Mouse (Mus musculus) bone marrow, adult 2 months (tissue): Measurements from ENCODE around the gene Paics. TPM values are rescaled to one million over a fixed set of nuclear protein-coding genes. Genes with fewer than 3 reads are reported as not detected.
"Not testable (repeated sequence)": the region's sequence is repeated elsewhere in the genome, so short reads cannot be mapped to it uniquely, and the experiment has no call there.

Source experiments
- H3K27ac ChIP-seq: fragments of 200-500 bp; 2 replicates; pipeline ENCODE4 v1.5.1; 2012; ENCODE audit warnings: low read depth, mild to moderate bottlenecking, control low read depth, inconsistent platforms, low read length; ENCODE audit not compliant: control insufficient read depth, poor library complexity, insufficient read depth
- H3K4me1 ChIP-seq: fragments of 200-500 bp; 2 replicates; pipeline ENCODE4 v1.6.1; 2011; ENCODE audit warnings: low read length; ENCODE audit not compliant: control insufficient read depth, insufficient read depth
- H3K4me3 ChIP-seq: fragments of 200-500 bp; replicated peaks from 2 replicates; pipeline ENCODE3; 2011; ENCODE audit warnings: mild to moderate bottlenecking, low read depth, low read length, control low read depth; ENCODE audit not compliant: control insufficient read depth
- CTCF ChIP-seq: fragments of 200-500 bp; IDR thresholded peaks from 2 replicates; pipeline ENCODE4 v1.5.1; 2011; ENCODE audit warnings: low read length, control low read depth; ENCODE audit not compliant: control insufficient read depth, insufficient read depth
- POLR2A ChIP-seq: fragments of 200-500 bp; IDR thresholded peaks from 2 replicates; pipeline ENCODE4 v1.6.1; 2011; ENCODE audit warnings: low read depth, mild to moderate bottlenecking, control low read depth, low read length, borderline replicate concordance; ENCODE audit not compliant: control insufficient read depth
- WGBS: fragments of 180-500 bp; shearing (Covaris S2); methylation state at CpG from one replicate; pipeline ENCODE4 v1.1.7; 2018; 5-methylcytosine and 5-hydroxymethylcytosine counted together
- polyA plus RNA-seq: library from polyadenylated mRNA; stranded (reverse); fragments of >200 nt; gene quantifications from 2 replicates; pipeline ENCODE4 v1.2.4, GENCODE M21; 2011; ENCODE audit warnings: low replicate concordance; ENCODE audit not compliant: missing spikeins, insufficient read depth, insufficient read length

Paics gene
- polyA plus RNA-seq, result 76.6 and 84.6 TPM in 2 replicates

- no peaks in the 10 kb centered on the region; the same call in 1 of the 2 replicates for H3K4me1 ChIP-seq
- H3K27ac ChIP-seq, result peak within 1 kb of the TSS; percentile 76
- H3K4me3 ChIP-seq, result peak within 1 kb of the TSS; percentile 81
- WGBS, result under 1% methylated on average over 81 of the region's 81 CpGs
- TF ChIP-seq CTCF (0 out of 2 replicates have a peak, but pooled peaks have one; percentile 5), POLR2A (peak; percentile 82)
Observed at GRCm38 (mm10) chr5:76951106-76952027, at the start of gene Paics, which contains the start of gene Ppat. Paics (plus strand) TSS chr5:76951307. Ppat (minus strand) TSS chr5:76951578.

DNA sequence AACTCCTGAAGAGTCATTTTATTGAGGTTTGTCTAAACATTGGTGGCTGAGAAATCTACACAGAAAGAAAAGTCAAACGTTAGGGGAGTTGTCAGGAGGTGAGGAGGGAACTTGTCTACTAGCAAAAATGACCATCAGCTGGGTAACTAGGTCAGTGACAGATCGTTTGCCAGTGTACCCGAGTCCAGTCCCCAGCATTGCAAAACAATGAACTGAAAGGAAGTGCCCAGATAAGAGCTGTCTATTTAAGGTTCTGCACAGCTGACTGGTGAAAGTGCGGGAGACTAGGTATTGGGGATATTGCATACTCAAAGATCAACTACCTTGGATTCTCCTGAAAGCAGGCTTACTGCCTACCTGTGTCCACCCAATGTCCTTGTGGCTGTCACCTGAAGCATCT is 49.0 kb upstream of the Paics start:
- Histone ChIP-seq H3K4me1 (no peaks in the 10 kb centered on the region; the same call in 1 of the 2 replicates), H3K4me3 (no peak overlapping the region), H3K27ac (no peak overlapping the region)
- no peak for TF ChIP-seq POLR2A
- TF ChIP-seq CTCF, result no peak
- WGBS, result 38% methylated on average over 4 of the region's 4 CpGs

GRCm38 (mm10) chr5:76904713-76905404 is 46.2 kb upstream of the Paics start:
- WGBS, result 1% methylated on average over 19 of the region's 19 CpGs

GRCm38 (mm10) chr5:76905405-76906154 is 45.5 kb upstream of the Paics start, which contains the start of gene Aasdh:
Aasdh (minus strand) TSS chr5:76905514.
- Histone ChIP-seq H3K4me3 (peak within 1 kb of the TSS; percentile 98), H3K4me1 (no peaks in the 10 kb centered on the region; the same call in 1 of the 2 replicates), H3K27ac (peak within 1 kb of the TSS; percentile 93)
- under 1% methylated on average over 47 of the region's 47 CpGs for WGBS
- TF ChIP-seq POLR2A (peak; percentile 97), CTCF (0 out of 2 replicates have a peak, but pooled peaks have one; percentile 13)

More at GRCm38 (mm10) chr5:76904713-76905404, 46.2 kb upstream of the Paics start:
- H3K4me1 ChIP-seq, result no peaks in the 10 kb centered on the region; the same call in 1 of the 2 replicates
- peak overlapping the region; percentile 98 for H3K4me3 ChIP-seq
- TF ChIP-seq CTCF, result no peak
- TF ChIP-seq POLR2A, result no peak
- peak overlapping the region; percentile 17; the same call in 1 of the 2 replicates for H3K27ac ChIP-seq

DNA sequence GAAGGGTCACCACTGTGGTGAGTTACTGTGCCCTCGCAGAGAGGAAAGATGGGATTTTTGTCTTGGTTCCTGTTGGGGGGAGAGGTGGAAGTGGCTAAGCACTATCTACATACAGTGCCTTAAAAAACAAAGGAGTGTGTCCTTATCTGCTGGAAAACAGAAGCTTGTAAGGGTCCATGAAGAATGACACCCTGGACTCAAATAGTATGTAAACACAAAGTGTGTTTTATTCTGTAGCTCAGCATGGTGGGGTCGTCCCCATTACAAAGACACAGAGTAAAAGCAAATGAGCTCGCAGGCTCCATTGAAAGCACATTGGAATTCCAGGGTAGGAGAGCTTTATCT is 45.0 kb upstream of the Paics start:
- Histone ChIP-seq H3K4me3 (peak overlapping the region; percentile 98), H3K4me1 (no peaks in the 10 kb centered on the region; the same call in 1 of the 2 replicates), H3K27ac (no peak overlapping the region; the same call in 1 of the 2 replicates)
- TF ChIP-seq POLR2A, result no peak
- TF ChIP-seq CTCF, result no peak
- WGBS, result 34% methylated on average over 3 of the region's 3 CpGs

DNA sequence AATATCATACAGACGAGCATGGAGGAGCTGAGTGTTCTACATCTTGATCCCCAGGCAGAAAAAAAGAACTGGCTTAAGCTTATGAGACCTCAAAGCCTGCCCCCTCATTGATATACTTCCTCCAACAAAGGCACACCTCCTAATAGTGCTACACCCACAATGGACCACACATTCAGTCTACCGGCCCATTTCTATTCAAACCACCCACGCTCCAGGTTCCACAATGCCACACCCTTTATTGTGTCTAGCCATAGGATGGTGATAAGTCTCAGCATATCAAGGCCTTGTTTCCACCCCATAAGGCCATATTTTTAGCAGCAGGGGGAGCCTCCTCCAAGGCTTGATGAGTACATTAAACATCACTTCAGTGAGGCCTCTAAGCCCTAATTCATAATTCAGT is 40.3 kb upstream of the Paics start:
- Histone ChIP-seq H3K27ac (no peak overlapping the region), H3K4me1 (no peaks in the 10 kb centered on the region)
- 68% methylated on average over 3 of the region's 3 CpGs for WGBS

GRCm38 (mm10) chr5:76912522-76912921 is 38.6 kb upstream of the Paics start:
- H3K4me3 ChIP-seq, H3K4me1 ChIP-seq, H3K27ac ChIP-seq: not testable (repeated sequence)
- WGBS, result 89% methylated on average over 5 of the region's 5 CpGs

More for the DNA sequence above, 40.3 kb upstream of the Paics start:
- TF ChIP-seq CTCF (no peak), POLR2A (no peak)
- H3K4me3 ChIP-seq, result no peak overlapping the region
